Mouse (Mus musculus): ENCODE results near the gene Gdf11.

DNA sequence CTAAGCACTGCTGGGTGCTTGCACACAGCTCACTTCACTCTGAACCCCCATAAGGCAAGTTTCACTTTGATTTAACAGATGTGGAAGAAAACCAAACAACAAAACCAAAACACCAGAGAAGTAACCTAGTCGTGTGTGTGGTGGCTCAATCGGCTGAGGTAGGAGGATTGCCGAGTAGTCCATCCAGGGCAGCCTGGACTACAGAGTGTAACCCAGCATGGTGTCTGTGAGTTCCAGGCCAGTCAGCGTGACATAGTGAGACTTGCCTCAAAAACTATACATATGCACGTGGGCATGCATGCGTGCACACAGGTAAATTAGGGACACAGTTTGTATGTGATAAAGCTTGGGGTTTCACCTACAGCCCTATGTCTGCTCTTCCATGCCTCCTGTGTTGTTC lies 25.9 kb upstream of the Gdf11 start:
- TF ChIP-seq CTCF (IDR thresholded peaks at IDR 0.05; ENCODE audit: borderline replicate concordance, extremely low read depth, insufficient read depth, insufficient read length) (no peak), POLR2A (IDR thresholded peaks at IDR 0.05; ENCODE audit: borderline replicate concordance, extremely low read depth, insufficient read depth, insufficient read length, poor library complexity, severe bottlenecking) (no peak)

All from brain, embryonic 14.5 days (tissue).